Mouse (Mus musculus) hematopoietic stem cell, adult 5-6 weeks (primary cell): ENCODE data around the gene Gpx8. TPM values are rescaled to one million over a fixed set of nuclear protein-coding genes. Genes with fewer than 3 reads are reported as not detected.

Experiments used
- total RNA-seq: library from RNA; stranded (forward); fragments of 172-1452, 232-1000 nt; gene quantifications from 2 replicates; pipeline ENCODE4 v1.2.3, GENCODE M21; 2017

Gpx8 gene
- total RNA-seq, 1 experiment from 2014 or later: not detected

Other genes starting within 250 kb of the Gpx8 start
- gene Plpp1, start 245.6 kb downstream of the Gpx8 start, total RNA-seq: 0.63 and 3.2 TPM in 2 replicates
- 64.2 and 87.5 TPM in 2 replicates for gene Mtrex, start 119.0 kb downstream of the Gpx8 start, total RNA-seq
- 17.0 and 24.0 TPM in 2 replicates for gene Dhx29, start 119.0 kb downstream of the Gpx8 start, total RNA-seq
- 1.3 and 1.5 TPM in 2 replicates for gene Ccno, start 58.6 kb downstream of the Gpx8 start, total RNA-seq
- gene Mcidas, start 52.6 kb downstream of the Gpx8 start, total RNA-seq: not detected in 2 replicates
- gene Cdc20b, start 11.3 kb downstream of the Gpx8 start, total RNA-seq: not detected in 2 replicates
- 5.5 and 5.6 TPM in 2 replicates for gene Gzma, start 54.6 kb upstream of the Gpx8 start, total RNA-seq
- 0.10 and 1.2 TPM in 2 replicates for gene Esm1, start 163.2 kb upstream of the Gpx8 start, total RNA-seq
- gene Gzmk, start 179.5 kb upstream of the Gpx8 start, total RNA-seq: not detected in 2 replicates
- gene BC067074, start 246.7 kb upstream of the Gpx8 start, total RNA-seq: 0.40 and 0.69 TPM in 2 replicates